In the genomic region with DNA sequence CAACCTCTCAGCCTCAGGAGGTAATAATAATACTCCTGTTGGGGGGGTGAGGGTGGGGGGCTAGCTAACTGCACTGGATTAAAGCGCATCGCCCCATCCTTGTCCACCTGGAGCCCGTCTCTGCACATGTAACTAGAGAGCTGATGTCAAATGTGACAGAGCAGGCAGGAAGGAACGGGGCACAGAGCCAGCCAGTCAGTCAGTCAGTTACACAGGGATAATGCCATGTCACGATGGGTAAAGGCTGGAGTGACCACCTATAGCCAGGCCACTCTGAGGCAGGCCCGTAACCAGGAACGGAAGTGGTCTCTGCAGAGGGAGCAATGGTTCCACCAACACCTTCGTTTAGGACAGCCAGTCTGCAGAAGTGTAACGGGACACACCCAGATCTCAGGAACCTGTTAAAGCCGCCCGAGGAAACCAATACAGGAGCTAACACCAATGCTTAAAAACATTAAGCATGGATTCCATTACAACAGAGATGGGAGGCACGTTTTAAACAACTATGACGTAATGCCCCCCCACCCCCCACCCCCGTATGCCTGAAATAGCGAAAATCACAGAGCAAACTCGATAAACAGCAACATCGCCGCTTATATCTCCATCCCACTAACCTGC, we compare ENCODE assay signal across 28 mouse cellular contexts. TPM values are rescaled to one million over a fixed set of nuclear protein-coding genes. Genes with fewer than 3 reads are reported as not detected.
DNase-seq lines count a peak whose midpoint lies in the region; ATAC-seq and TF ChIP-seq lines count a peak whose summit lies in the region.
"Had no signal": no experiment of that assay in that cellular context is flagged by ENCODE, and none has a peak within 500 bp of the region (broad histone marks: within the 10 kb centered on the region; RNA-seq: fewer than 3 reads in every experiment).

No protein-coding gene starts in this region.

- 91% methylated on average over 18 of the region's 18 CpGs for WGBS in hindbrain, embryonic 13.5 days

- TF ChIP-seq EP300 in ES-Bruce4 (IDR thresholded peaks at IDR 0.05; ENCODE audit: insufficient read depth, low read depth, low read length) = no peak

- peak overlapping the region; percentile 85 for H3K27ac ChIP-seq in ES-Bruce4 (ENCODE audit: insufficient read depth, low read length)
- H3K27ac ChIP-seq in hindbrain, embryonic 13.5 days = no peak overlapping the region
- H3K27ac ChIP-seq: embryonic facial prominence, embryonic 10.5 days; heart, embryonic 13.5 days; kidney, postnatal 0 days; limb, embryonic 12.5 days; liver, embryonic 14.5 days; midbrain, embryonic 15.5 days; neural tube, embryonic 15.5 days; stomach, postnatal 0 days had no signal

- TF ChIP-seq CTCF in ES-Bruce4 (IDR thresholded peaks at IDR 0.05; ENCODE audit: low read depth, low read length) = no peak

- H3K9me3 ChIP-seq in megakaryocyte, embryonic 14.5 days = peaks cover 59% of the 10 kb centered on the region
- H3K9me3 ChIP-seq in ES-Bruce4 (replicated peaks; ENCODE audit: control insufficient read depth, insufficient read depth, low read length, poor library complexity, severe bottlenecking) = no peaks in the 10 kb centered on the region
- no peaks in the 10 kb centered on the region for H3K9me3 ChIP-seq in hindbrain, embryonic 13.5 days
- H3K9me3 ChIP-seq: embryonic facial prominence, embryonic 10.5 days; heart, embryonic 13.5 days; limb, embryonic 12.5 days; midbrain, embryonic 15.5 days; neural tube, embryonic 15.5 days had no signal

- no peak overlapping the region for H3K4me2 ChIP-seq in hindbrain, embryonic 13.5 days
- H3K4me2 ChIP-seq: limb, embryonic 12.5 days; lung, embryonic 14.5 days; midbrain, embryonic 15.5 days; neural tube, embryonic 15.5 days had no signal

- peak overlapping the region; percentile 59 for H3K4me3 ChIP-seq in megakaryocyte, embryonic 14.5 days (replicated peaks)
- H3K4me3 ChIP-seq in ES-Bruce4 (ENCODE audit: low read depth, low read length) = no peak overlapping the region
- H3K4me3 ChIP-seq in hindbrain, embryonic 13.5 days = no peak overlapping the region
- H3K4me3 ChIP-seq: embryonic facial prominence, embryonic 10.5 days; heart, embryonic 13.5 days; limb, embryonic 12.5 days; midbrain, embryonic 15.5 days; myocyte; neural tube, embryonic 15.5 days had no signal

- H3K36me3 ChIP-seq in megakaryocyte, embryonic 14.5 days (replicated peaks; ENCODE audit: low read length) = peaks cover 96% of the 10 kb centered on the region
- no peaks in the 10 kb centered on the region for H3K36me3 ChIP-seq in ES-Bruce4 (ENCODE audit: control insufficient read depth, insufficient read depth, low read length, poor library complexity, severe bottlenecking)
- no peaks in the 10 kb centered on the region; the same call in 1 of the 2 replicates for H3K36me3 ChIP-seq in hindbrain, embryonic 13.5 days
- H3K36me3 ChIP-seq: midbrain, embryonic 15.5 days; neural tube, embryonic 15.5 days had no signal

- H3K27me3 ChIP-seq in megakaryocyte, embryonic 14.5 days (replicated peaks) = no peaks in the 10 kb centered on the region
- H3K27me3 ChIP-seq in ES-Bruce4 (ENCODE audit: control insufficient read depth, insufficient read depth, low read length, poor library complexity, severe bottlenecking) = no peaks in the 10 kb centered on the region
- H3K27me3 ChIP-seq in hindbrain, embryonic 13.5 days = no peaks in the 10 kb centered on the region
- H3K27me3 ChIP-seq: heart, embryonic 13.5 days; limb, embryonic 12.5 days; midbrain, embryonic 15.5 days; neural tube, embryonic 15.5 days had no signal

- no peak for TF ChIP-seq POLR2A in ES-Bruce4 (IDR thresholded peaks at IDR 0.05; ENCODE audit: insufficient read depth, low read length)

- H3K4me1 ChIP-seq in megakaryocyte, embryonic 14.5 days = peaks cover 21% of the 10 kb centered on the region
- peaks cover 10% of the 10 kb centered on the region for H3K4me1 ChIP-seq in ES-Bruce4 (ENCODE audit: control insufficient read depth, insufficient read depth, low read length)
- peaks cover 67% of the 10 kb centered on the region for H3K4me1 ChIP-seq in hindbrain, embryonic 13.5 days (replicated peaks)

- no peak overlapping the region for H3K9ac ChIP-seq in ES-Bruce4 (ENCODE audit: low read depth, poor library complexity, severe bottlenecking)
- no peak overlapping the region for H3K9ac ChIP-seq in hindbrain, embryonic 13.5 days
- H3K9ac ChIP-seq: heart, embryonic 13.5 days; limb, embryonic 12.5 days; liver, embryonic 14.5 days; lung, embryonic 14.5 days; midbrain, embryonic 15.5 days; neural tube, embryonic 15.5 days had no signal

- no peak for ATAC-seq in megakaryocyte, adult 5-6 weeks (ENCODE audit: poor library complexity, severe bottlenecking)
- peak; percentile 20 for ATAC-seq in activated CD4-positive, CD25-positive, alpha-beta regulatory T cell, adult 4 months
- peak; percentile 7; the same call in 1 of the 2 replicates for ATAC-seq in neutrophil, adult 5-6 weeks (ENCODE audit: extremely low read depth, insufficient number of reproducible peaks, low FRiP score, poor library complexity, severe bottlenecking)
- ATAC-seq in hindbrain, embryonic 13.5 days (ENCODE audit: low FRiP score) = no peak
- ATAC-seq: forebrain, embryonic 16.5 days; midbrain, embryonic 15.5 days had no signal

- no peak for DNase-seq in frontal cortex, postnatal 14 days (ENCODE audit: low spot score in 2 of 2)
- DNase-seq in urinary bladder, postnatal 36 days (ENCODE audit: low spot score in 2 of 2) = no peak
- DNase-seq: adrenal gland, postnatal 25 days; cerebellum, adult 9-11 months; kidney, adult 2 months; lung, embryonic 14.5 days had no signal

RNA-seq across cellular contexts. Expression of a gene that starts 11.5 kb away (rescaled TPM):
- 2.1 and 4.9 TPM in 2 replicates for polyA plus RNA-seq in megakaryocyte, embryonic 14.5 days (2012; ENCODE audit: insufficient read depth, low replicate concordance)
- total RNA-seq in megakaryocyte, adult 5-6 weeks (2015) = 61.3 and 66.5 TPM in 2 replicates
- total RNA-seq in megakaryocyte, adult 5-6 weeks (2017) = 64.9 and 75.6 TPM in 2 replicates
- polyA plus RNA-seq in ES-Bruce4 (2011; ENCODE audit: insufficient read depth, insufficient read length, low read depth, missing spikeins) = 36.7 and 42.4 TPM in 2 replicates
- polyA plus RNA-seq in activated CD4-positive, CD25-positive, alpha-beta regulatory T cell, adult 4 months (2017; shearing (Covaris generic)) = 10 to 100 TPM; 12.1 to 12.4 TPM
- 84.5 and 95.9 TPM in 2 replicates for total RNA-seq in neutrophil, adult 5-6 weeks (2017)
- polyA plus RNA-seq in hindbrain, embryonic 13.5 days (2015; fragmentation: Nextera tagmentation; extraction: Ambion mirVana) = 10.8 and 11.2 TPM in 2 replicates

RNA-seq across cellular contexts. Expression of a gene that starts 56.6 kb away (rescaled TPM):
- not detected in 2 replicates for polyA plus RNA-seq in megakaryocyte, embryonic 14.5 days (2012; ENCODE audit: insufficient read depth, low replicate concordance)
- total RNA-seq in megakaryocyte, adult 5-6 weeks (2015) = not detected in 2 replicates
- total RNA-seq in megakaryocyte, adult 5-6 weeks (2017) = not detected in 2 replicates
- polyA plus RNA-seq in ES-Bruce4 (2011; ENCODE audit: insufficient read depth, insufficient read length, low read depth, missing spikeins) = not detected in 2 replicates
- not detected for polyA plus RNA-seq in activated CD4-positive, CD25-positive, alpha-beta regulatory T cell, adult 4 months (2017; shearing (Covaris generic))
- total RNA-seq in neutrophil, adult 5-6 weeks (2017) = not detected in 2 replicates
- 0.35 TPM in 1 of 2 replicates, not detected in the other for polyA plus RNA-seq in hindbrain, embryonic 13.5 days (2015; fragmentation: Nextera tagmentation; extraction: Ambion mirVana)
- total RNA-seq: adrenal gland, postnatal 25 days; common myeloid progenitor, adult 5-6 weeks had no signal
- polyA plus RNA-seq: C2C12; embryonic facial prominence, embryonic 10.5 days; hindbrain, embryonic 11.5 days; intestine, embryonic 14.5 days; kidney, postnatal 0 days; liver, embryonic 14.5 days; lung, embryonic 14.5 days; midbrain, embryonic 15.5 days; small intestine, adult 2 months; stomach, postnatal 0 days; urinary bladder, adult 2 months had no signal

Comparison
In these comparisons a context has a peak if more than half of its experiments do, and no peak if none do; other contexts are left out.
1. ATAC-seq: peak in activated CD4-positive, CD25-positive, alpha-beta regulatory T cell, adult 4 months (single experiment) and neutrophil, adult 5-6 weeks (single experiment); none in megakaryocyte, adult 5-6 weeks (single experiment) and hindbrain, embryonic 13.5 days (single experiment).